Comparison of ENCODE assay signal across 19 mouse cellular contexts in genomic region chr12:77895508-77895907, GRCm38 (mm10).
"Had no signal": no experiment of that assay in that cellular context is flagged by ENCODE, and none has a peak within 500 bp of the region (broad histone marks: within the 10 kb centered on the region; RNA-seq: fewer than 3 reads in every experiment).

No protein-coding gene starts in this region.

- H3K9me3 ChIP-seq: limb, embryonic 12.5 days; limb, embryonic 15.5 days; neural tube, embryonic 12.5 days had no signal

- DNase-seq: kidney, adult 18-20 months; kidney, adult 9 months; kidney, postnatal 14 days; kidney, postnatal 4 days; left cerebral cortex, postnatal 4 days; liver, postnatal 0 days; lung, embryonic 14.5 days; right cerebral cortex, postnatal 25 days; spleen, adult 18-20 months; thymus, adult 18-20 months; thymus, postnatal 36 days had no signal

- ATAC-seq: intestine, embryonic 16.5 days; liver, postnatal 0 days; lung, postnatal 0 days had no signal

- H3K9ac ChIP-seq: limb, embryonic 12.5 days; limb, embryonic 15.5 days; liver, embryonic 14.5 days; liver, postnatal 0 days; lung, embryonic 14.5 days; neural tube, embryonic 12.5 days had no signal

- H3K4me3 ChIP-seq: limb, embryonic 12.5 days; limb, embryonic 15.5 days; neural tube, embryonic 12.5 days had no signal

- H3K27ac ChIP-seq: limb, embryonic 12.5 days; limb, embryonic 15.5 days; liver, embryonic 14.5 days; macrophage; neural tube, embryonic 12.5 days had no signal

- H3K4me1 ChIP-seq: limb, embryonic 12.5 days; limb, embryonic 15.5 days; neural tube, embryonic 12.5 days had no signal

- H3K27me3 ChIP-seq: limb, embryonic 12.5 days; limb, embryonic 15.5 days; neural tube, embryonic 12.5 days had no signal

- H3K36me3 ChIP-seq: limb, embryonic 12.5 days; limb, embryonic 15.5 days; neural tube, embryonic 12.5 days had no signal

- H3K4me2 ChIP-seq: limb, embryonic 12.5 days; limb, embryonic 15.5 days; liver, embryonic 11.5 days; lung, embryonic 14.5 days; neural tube, embryonic 12.5 days had no signal
